Mouse (Mus musculus) midbrain, embryonic 14.5 days (tissue): ENCODE results near the gene Ap1g1. TPM values are rescaled to one million over a fixed set of nuclear protein-coding genes. Genes with fewer than 3 reads are reported as not detected.

Experiments used
- ATAC-seq: fragments of 200-750 bp; cut with Nextera tagmentation; 2 replicates; pipeline ENCODE4 v1.8.0; 2017; ENCODE audit warnings: moderate number of reproducible peaks, moderate library complexity; ENCODE audit not compliant: low FRiP score, low TSS enrichment
- DNase-seq: peaks from one replicate; pipeline ENCODE4 v3.0.0-alpha.2; 2015
- H3K27ac ChIP-seq: fragments of 300-500 bp; sonication (generic); replicated peaks from 2 replicates; pipeline ENCODE4 v1.5.1; 2014; ENCODE audit warnings: mild to moderate bottlenecking, low read depth, low read length, moderate library complexity
- H3K27me3 ChIP-seq: fragments of 300-500 bp; sonication (generic); 2 replicates; pipeline ENCODE4 v1.6.1; 2014; ENCODE audit warnings: low read length, control low read depth, mixed read lengths; ENCODE audit not compliant: control insufficient read depth, insufficient read depth
- H3K36me3 ChIP-seq: fragments of 300-500 bp; sonication (generic); 2 replicates; pipeline ENCODE4 v1.6.1; 2014; ENCODE audit warnings: low read length, control low read depth; ENCODE audit not compliant: control insufficient read depth, insufficient read depth
- H3K4me1 ChIP-seq: fragments of 300-500 bp; sonication (generic); 2 replicates; pipeline ENCODE4 v1.6.1; 2014; ENCODE audit warnings: mild to moderate bottlenecking, antibody characterized with exemption, low read length, control low read depth; ENCODE audit not compliant: control insufficient read depth, insufficient read depth
- H3K4me2 ChIP-seq: fragments of 300-500 bp; sonication (generic); 2 replicates; pipeline ENCODE4 v1.6.1; 2014; ENCODE audit warnings: mild to moderate bottlenecking, low read length, moderate library complexity
- H3K4me3 ChIP-seq: fragments of 300-500 bp; sonication (generic); replicated peaks from 2 replicates; pipeline ENCODE4 v1.5.1; 2014; ENCODE audit warnings: low read depth, low read length
- H3K9ac ChIP-seq: fragments of 300-500 bp; sonication (generic); replicated peaks from 2 replicates; pipeline ENCODE4 v1.6.1; 2014; ENCODE audit warnings: mild to moderate bottlenecking, low read length, moderate library complexity
- H3K9me3 ChIP-seq: fragments of 300-500 bp; sonication (generic); 2 replicates; pipeline ENCODE4 v1.6.1; 2016; ENCODE audit warnings: low read length, control low read depth, mixed read lengths; ENCODE audit not compliant: control insufficient read depth
- WGBS: fragments of 180-500 bp; shearing (Covaris S2); extraction: QIAGEN DNeasy Blood & Tissue Kit; methylation state at CpG from one replicate; pipeline ENCODE4 v1.1.7; 2014; 5-methylcytosine and 5-hydroxymethylcytosine counted together
- polyA plus RNA-seq: library from polyadenylated mRNA; unstranded; fragments of >200 nt; fragmentation: Nextera tagmentation; extraction: Ambion mirVana; gene quantifications from 2 replicates; pipeline ENCODE4 v1.2.1, GENCODE M21; 2014

Ap1g1 gene
- polyA plus RNA-seq, 1 experiment from 2014 or later, result 43.4 TPM

DNA sequence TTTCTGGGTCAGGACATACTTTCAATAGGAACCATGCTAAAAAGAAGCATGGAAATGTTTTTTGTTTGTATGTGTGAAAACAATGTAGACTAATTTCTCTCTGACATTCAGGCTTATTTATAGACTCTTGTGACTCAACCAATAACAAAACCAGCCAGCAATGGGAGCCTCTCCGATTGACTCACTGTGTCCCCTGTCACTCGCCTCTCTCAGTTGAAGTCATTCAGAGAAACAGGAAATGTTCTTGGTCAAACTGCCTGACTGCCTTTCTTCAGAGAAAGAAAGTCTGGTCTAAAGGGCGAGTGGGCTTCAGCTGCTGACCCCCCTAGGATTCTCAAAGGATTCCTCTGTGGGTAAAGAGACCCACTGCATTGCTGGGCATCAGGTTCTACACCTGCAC, 5.2 kb upstream of the Ap1g1 start:
- no peak for DNase-seq
- Histone ChIP-seq H3K36me3 (no peaks in the 10 kb centered on the region), H3K4me1 (0 out of 2 replicates have a peak, but pooled peaks cover 4% of the 10 kb centered on the region), H3K9ac (no peak overlapping the region), H3K9me3 (no peaks in the 10 kb centered on the region), H3K27me3 (no peaks in the 10 kb centered on the region; the same call in 1 of the 2 replicates), H3K27ac (no peak overlapping the region), H3K4me2 (no peak overlapping the region), H3K4me3 (no peak overlapping the region)
- ATAC-seq, result no peak
- 49% methylated on average over 3 of the region's 3 CpGs for WGBS

DNA sequence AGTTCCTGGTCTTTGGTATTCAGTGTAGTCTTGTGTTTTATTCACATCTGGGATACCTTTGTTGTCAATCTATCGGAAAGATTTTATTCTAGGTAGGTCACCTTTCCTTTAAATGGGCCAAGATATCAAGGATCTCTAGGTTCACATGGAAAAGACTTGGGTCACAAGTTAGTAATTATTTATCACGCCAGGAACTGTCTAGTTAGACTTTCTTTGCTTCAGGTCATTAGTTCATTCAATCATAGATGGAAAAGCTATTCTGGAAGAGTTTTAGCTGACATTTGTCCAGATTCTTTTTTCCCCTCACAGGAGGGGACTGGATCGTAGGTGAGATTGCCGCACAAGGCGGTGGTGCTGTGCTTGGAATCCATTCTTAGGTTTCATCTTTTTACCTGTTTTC, 503 bp upstream of the Ap1g1 start:
- ATAC-seq, result no peak
- H3K4me1 ChIP-seq, result peaks cover 17% of the 10 kb centered on the region
- peak overlapping the region; percentile 97 for H3K4me3 ChIP-seq
- no peak for DNase-seq
- H3K9me3 ChIP-seq, result no peaks in the 10 kb centered on the region
- H3K9ac ChIP-seq, result no peak overlapping the region; the same call in 1 of the 2 replicates
- H3K4me2 ChIP-seq, result peak overlapping the region; percentile 94
- peak overlapping the region; percentile 99 for H3K27ac ChIP-seq
- 24% methylated on average over 5 of the region's 5 CpGs for WGBS
- no peaks in the 10 kb centered on the region for H3K36me3 ChIP-seq
- H3K27me3 ChIP-seq, result no peaks in the 10 kb centered on the region; the same call in 1 of the 2 replicates

DNA sequence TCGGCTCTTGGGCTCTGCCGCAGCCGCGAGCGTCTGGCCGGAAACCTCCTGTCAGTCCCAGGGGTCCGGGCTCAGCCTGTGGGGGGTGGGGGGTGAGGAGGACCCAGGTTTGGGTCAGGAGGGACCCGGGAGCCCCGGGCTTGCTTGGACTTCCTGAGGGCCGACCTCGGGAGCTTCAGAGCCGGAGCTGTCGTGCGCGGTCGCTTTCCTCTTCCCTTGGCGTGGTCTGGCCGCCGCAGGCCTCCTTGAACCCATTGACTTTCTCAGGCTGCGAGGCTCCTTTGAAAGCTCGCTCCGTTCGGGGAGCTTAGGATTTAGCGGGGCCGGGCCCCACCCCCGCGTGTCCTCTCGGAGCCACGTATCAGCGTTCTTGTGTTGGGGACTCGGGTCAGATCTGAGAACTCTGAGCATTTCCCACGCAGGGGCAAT, 653 bp downstream of the Ap1g1 start:
- DNase-seq, result peak; percentile 45
- WGBS, result under 1% methylated on average over 32 of the region's 32 CpGs
- no peak; the same call in 1 of the 2 replicates for ATAC-seq

DNA sequence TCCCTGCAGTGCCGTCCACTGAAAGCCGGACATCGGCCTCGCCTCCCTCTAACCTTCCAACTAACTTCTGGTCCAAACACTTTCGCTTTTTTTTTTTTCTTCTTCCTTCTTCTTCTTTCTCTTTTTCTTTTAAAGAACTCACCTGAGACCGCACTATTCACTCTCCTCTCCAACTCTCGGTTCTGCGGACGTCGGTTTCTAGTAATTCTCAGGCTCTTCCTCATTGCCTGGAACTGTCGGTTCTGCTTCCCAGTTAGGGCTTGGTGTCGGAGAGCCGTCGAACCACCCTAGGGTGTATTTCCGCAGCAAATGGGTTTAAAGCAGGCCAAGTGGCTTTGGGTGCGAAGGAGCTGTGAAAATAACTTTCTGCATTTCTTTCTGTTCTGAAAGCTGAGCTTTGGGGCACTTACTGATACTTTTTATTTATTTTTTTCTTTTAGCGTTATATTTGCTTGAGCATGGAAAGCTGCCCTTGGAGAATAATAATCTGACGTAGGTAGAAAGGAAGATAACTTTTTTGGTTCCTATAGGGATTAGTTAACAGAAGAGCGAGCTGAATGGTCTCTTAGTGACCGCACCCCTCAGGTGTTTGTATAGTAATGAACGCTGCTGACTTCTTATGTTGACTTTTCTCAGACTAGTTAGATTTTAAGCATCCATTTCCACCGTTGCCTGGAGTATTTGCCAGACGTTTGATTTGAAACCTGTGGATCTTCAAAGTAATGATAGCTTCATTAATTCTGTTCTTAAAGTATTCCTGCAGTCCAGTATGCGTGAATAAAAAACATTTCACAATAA, 1.3 kb downstream of the Ap1g1 start:
- Histone ChIP-seq H3K9ac (peak overlapping the region; percentile 91), H3K27me3 (no peaks in the 10 kb centered on the region), H3K36me3 (no peaks in the 10 kb centered on the region), H3K27ac (peak overlapping the region; percentile 99), H3K4me3 (peak overlapping the region; percentile 97), H3K9me3 (no peaks in the 10 kb centered on the region), H3K4me2 (peak overlapping the region; percentile 94), H3K4me1 (peaks cover 17% of the 10 kb centered on the region)
- WGBS, result 23% methylated on average over 24 of the region's 24 CpGs
- no peak for DNase-seq
- no peak for ATAC-seq

More for the DNA sequence above, 653 bp downstream of the Ap1g1 start:
- Histone ChIP-seq H3K4me1 (peaks cover 17% of the 10 kb centered on the region), H3K4me3 (peak overlapping the region; percentile 97), H3K36me3 (no peaks in the 10 kb centered on the region), H3K27me3 (no peaks in the 10 kb centered on the region), H3K4me2 (peak overlapping the region; percentile 94), H3K9ac (peak overlapping the region; percentile 91), H3K27ac (peak overlapping the region; percentile 99), H3K9me3 (no peaks in the 10 kb centered on the region)

DNA sequence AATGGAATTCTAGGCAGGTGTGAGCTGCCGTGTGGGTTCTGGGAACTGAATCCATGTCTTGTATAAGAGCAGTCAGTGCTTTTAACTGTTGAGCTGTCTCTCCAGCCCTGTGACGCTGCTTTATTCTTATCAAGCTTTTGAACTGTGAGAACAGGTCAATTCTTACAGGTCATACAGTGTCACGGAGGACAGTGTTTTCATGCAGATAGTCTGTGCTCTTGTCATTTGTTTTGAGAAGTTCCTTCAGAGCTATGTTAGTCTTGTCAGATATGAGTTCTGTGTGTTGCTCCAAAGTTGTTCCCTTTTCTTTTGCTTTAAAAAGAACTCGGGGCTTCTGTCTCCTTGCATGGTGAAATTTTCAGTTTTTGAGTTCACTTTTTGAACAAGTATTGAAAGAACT, 2.2 kb downstream of the Ap1g1 start:
- Histone ChIP-seq H3K27me3 (no peaks in the 10 kb centered on the region), H3K27ac (no peak overlapping the region), H3K9me3 (no peaks in the 10 kb centered on the region), H3K4me3 (no peak overlapping the region), H3K4me1 (peaks cover 17% of the 10 kb centered on the region), H3K9ac (no peak overlapping the region), H3K4me2 (peak overlapping the region; percentile 94), H3K36me3 (no peaks in the 10 kb centered on the region)
- ATAC-seq (no peak), DNase-seq (no peak)
- 77% methylated on average over 4 of the region's 4 CpGs for WGBS

DNA sequence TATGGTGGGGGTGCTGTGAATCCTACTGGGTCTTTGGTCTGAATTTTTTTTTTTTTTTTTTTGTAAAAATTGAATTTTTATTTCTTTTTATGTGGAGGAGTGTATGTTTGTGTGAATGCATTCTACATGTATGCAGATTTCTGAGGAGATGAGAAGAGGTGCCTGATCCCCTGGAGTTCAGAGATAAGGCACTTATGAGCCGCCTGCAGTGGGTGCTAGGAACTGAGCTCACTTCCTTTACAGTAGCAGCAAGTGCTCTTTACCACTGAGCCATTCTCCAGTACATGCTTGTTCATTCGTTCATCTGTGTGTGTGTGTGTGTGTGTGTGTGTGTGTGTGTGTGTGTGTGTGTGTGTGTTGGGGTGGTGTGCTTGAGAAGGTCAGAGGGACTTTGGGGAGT, 12.6 kb downstream of the Ap1g1 start:
- Histone ChIP-seq H3K27ac (no peak overlapping the region), H3K27me3 (no peaks in the 10 kb centered on the region), H3K36me3 (no peaks in the 10 kb centered on the region), H3K4me2 (no peak overlapping the region), H3K9me3 (no peaks in the 10 kb centered on the region), H3K9ac (no peak overlapping the region), H3K4me1 (no peaks in the 10 kb centered on the region), H3K4me3 (no peak overlapping the region)
- DNase-seq, result no peak
- no peak for ATAC-seq
- WGBS, result 97% methylated on average over 2 of the region's 2 CpGs

DNA sequence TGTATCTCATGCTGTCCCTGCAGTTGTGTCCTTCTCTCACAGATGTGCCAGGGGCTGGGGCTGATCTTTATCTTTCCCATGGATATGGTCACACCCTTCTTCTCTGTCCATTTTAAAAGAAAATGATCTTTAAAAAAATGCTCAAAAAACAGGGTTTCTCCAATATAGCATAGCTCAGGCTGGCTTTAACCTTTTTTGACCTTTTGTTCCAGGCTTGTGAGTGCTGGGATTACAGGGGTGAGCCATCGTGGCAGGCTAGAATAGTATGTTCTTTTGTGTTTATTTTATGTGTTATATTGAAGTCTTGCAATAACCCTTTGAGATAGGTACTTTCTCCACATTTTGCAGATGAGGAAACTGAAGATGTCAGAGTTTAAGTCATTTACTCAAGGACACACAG, 16.8 kb downstream of the Ap1g1 start:
- no peak overlapping the region for H3K4me3 ChIP-seq
- H3K27me3 ChIP-seq, result no peaks in the 10 kb centered on the region
- ATAC-seq (no peak), DNase-seq (no peak)
- no peak overlapping the region for H3K4me2 ChIP-seq
- no peaks in the 10 kb centered on the region for H3K36me3 ChIP-seq
- H3K9me3 ChIP-seq, result no peaks in the 10 kb centered on the region
- H3K9ac ChIP-seq, result no peak overlapping the region
- H3K4me1 ChIP-seq, result no peaks in the 10 kb centered on the region
- 55% methylated on average over 1 of the region's 1 CpGs for WGBS
- no peak overlapping the region for H3K27ac ChIP-seq

DNA sequence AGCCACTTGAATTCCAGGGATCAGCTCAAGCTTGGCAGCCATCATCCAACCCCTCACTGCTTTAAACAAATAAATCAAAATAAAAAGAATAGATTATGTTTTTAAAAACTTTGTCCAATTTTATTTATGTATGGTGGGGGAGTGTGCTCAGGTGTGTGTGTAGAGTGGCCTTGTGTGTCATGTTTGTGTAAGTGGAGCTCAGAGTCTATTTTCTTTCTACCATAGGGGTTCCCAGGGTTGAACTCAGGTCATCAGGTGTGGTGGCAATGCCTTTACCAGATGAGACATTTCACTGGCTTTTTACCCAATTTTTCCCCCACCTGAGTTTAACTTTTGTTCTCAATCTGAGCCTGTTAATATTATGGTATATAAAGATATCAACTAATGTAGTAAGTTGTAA, 20.4 kb downstream of the Ap1g1 start:
- no peak overlapping the region for H3K4me3 ChIP-seq
- 0 out of 2 replicates have a peak, but pooled peaks cover 5% of the 10 kb centered on the region for H3K36me3 ChIP-seq
- no peaks in the 10 kb centered on the region for H3K9me3 ChIP-seq
- H3K27ac ChIP-seq, result no peak overlapping the region
- no peaks in the 10 kb centered on the region for H3K4me1 ChIP-seq
- H3K27me3 ChIP-seq, result no peaks in the 10 kb centered on the region
- ATAC-seq, result no peak
- no peak overlapping the region for H3K4me2 ChIP-seq
- DNase-seq, result no peak
- H3K9ac ChIP-seq, result no peak overlapping the region

DNA sequence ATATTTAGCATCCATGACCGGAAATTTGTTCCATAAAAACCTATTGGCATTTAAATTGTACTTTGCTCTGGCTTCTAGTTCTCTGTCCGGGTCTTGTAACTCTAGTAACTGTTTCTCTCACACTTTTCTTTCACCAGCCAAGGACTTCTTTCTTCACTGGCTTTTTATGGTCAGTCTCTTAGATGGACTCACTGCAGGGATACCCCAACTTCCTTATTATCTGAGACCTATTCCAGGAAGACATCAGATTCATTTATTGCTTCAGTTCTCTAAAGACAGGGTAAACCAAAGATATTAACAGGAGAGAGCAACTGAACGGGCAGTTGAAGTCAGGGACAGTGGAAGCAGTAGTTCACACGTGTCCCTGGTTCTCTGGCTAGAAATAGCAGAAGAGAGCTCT, 20.9 kb downstream of the Ap1g1 start:
- Histone ChIP-seq H3K27ac (no peak overlapping the region), H3K9ac (no peak overlapping the region), H3K4me3 (no peak overlapping the region), H3K9me3 (no peaks in the 10 kb centered on the region), H3K4me2 (no peak overlapping the region), H3K4me1 (no peaks in the 10 kb centered on the region), H3K27me3 (no peaks in the 10 kb centered on the region), H3K36me3 (0 out of 2 replicates have a peak, but pooled peaks cover 5% of the 10 kb centered on the region)
- 82% methylated on average over 4 of the region's 4 CpGs for WGBS
- ATAC-seq, result no peak
- DNase-seq, result no peak
